Mouse (Mus musculus) intestine, embryonic 14.5 days (tissue): ENCODE results near the gene Mcf2l. TPM values are rescaled to one million over a fixed set of nuclear protein-coding genes. Genes with fewer than 3 reads are reported as not detected.

Experiments
- ATAC-seq: fragments of 200-750 bp; cut with Nextera tagmentation; replicated peaks from 2 replicates; pipeline ENCODE4 v1.8.0; 2017; ENCODE audit warnings: low read depth, moderate number of reproducible peaks, moderate TSS enrichment, moderate library complexity; ENCODE audit not compliant: low FRiP score, low TSS enrichment
- DNase-seq: peaks from one replicate; pipeline ENCODE4 v3.0.0-alpha.2; 2018; ENCODE audit warnings: low spot score
- H3K27ac ChIP-seq: fragments of 300-500 bp; sonication (generic); 2 replicates; pipeline ENCODE4 v1.5.1; 2014; ENCODE audit warnings: low read depth, mild to moderate bottlenecking, control low read depth
- H3K27me3 ChIP-seq: fragments of 300-500 bp; sonication (generic); replicated peaks from 2 replicates; pipeline ENCODE4 v1.6.1; 2014; ENCODE audit warnings: low read length, control low read depth; ENCODE audit not compliant: control insufficient read depth, insufficient read depth
- H3K36me3 ChIP-seq: fragments of 300-500 bp; sonication (generic); 2 replicates; pipeline ENCODE4 v1.6.1; 2014; ENCODE audit warnings: low read length, control low read depth; ENCODE audit not compliant: control insufficient read depth, insufficient read depth
- H3K4me1 ChIP-seq: fragments of 300-500 bp; sonication (generic); replicated peaks from 2 replicates; pipeline ENCODE4 v1.6.1; 2014; ENCODE audit warnings: low read length, control low read depth, mixed read lengths; ENCODE audit not compliant: control insufficient read depth, insufficient read depth
- H3K4me2 ChIP-seq: fragments of 300-500 bp; sonication (generic); 2 replicates; pipeline ENCODE4 v1.6.1; 2014; ENCODE audit warnings: low read length
- H3K4me3 ChIP-seq: fragments of 300-500 bp; sonication (generic); 2 replicates; pipeline ENCODE4 v1.5.1; 2014; ENCODE audit warnings: low read depth, low read length, control low read depth, mixed read lengths
- H3K9ac ChIP-seq: fragments of 300-500 bp; sonication (generic); 2 replicates; pipeline ENCODE4 v1.6.1; 2014; ENCODE audit warnings: mild to moderate bottlenecking, low read length
- H3K9me3 ChIP-seq: fragments of 300-500 bp; sonication (generic); 2 replicates; pipeline ENCODE4 v1.6.1; 2016; ENCODE audit warnings: low read length, control low read depth; ENCODE audit not compliant: control insufficient read depth
- WGBS: fragments of 180-500 bp; shearing (Covaris S2); extraction: QIAGEN DNeasy Blood & Tissue Kit; methylation state at CpG from one replicate; pipeline ENCODE4 v1.1.7; 2014; 5-methylcytosine and 5-hydroxymethylcytosine counted together
- polyA plus RNA-seq: library from polyadenylated mRNA; unstranded; fragments of >200 nt; fragmentation: Nextera tagmentation; extraction: Ambion mirVana; gene quantifications from 2 replicates; pipeline ENCODE4 v1.2.1, GENCODE M21; 2014

Gene Mcf2l
- polyA plus RNA-seq, 1 experiment from 2014 or later: 17.4 TPM

DNA sequence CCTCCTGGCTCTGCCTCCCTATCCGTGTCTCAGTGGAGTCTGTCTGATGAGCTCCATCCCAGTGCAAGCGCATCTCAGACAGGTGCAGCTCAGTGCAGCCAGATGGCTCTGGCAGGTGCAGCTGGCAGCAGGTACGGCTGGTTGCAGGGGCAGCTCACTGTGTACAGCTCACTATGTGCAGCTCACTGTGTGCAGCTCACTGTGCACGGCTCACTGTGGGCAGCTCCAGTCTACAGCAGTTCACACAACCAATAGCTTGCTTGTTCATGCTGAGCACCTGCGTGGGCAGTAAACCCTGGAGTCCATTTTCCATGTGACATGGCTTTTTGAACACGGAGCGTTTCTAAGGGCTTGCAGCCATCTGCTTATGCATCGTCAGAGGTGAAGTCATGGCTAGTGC, 54.4 kb downstream of the Mcf2l start:
- Histone ChIP-seq H3K27me3 (no peaks in the 10 kb centered on the region), H3K27ac (no peak overlapping the region), H3K4me2 (no peak overlapping the region), H3K9me3 (no peaks in the 10 kb centered on the region), H3K4me3 (no peak overlapping the region), H3K36me3 (no peaks in the 10 kb centered on the region), H3K4me1 (peaks cover 12% of the 10 kb centered on the region; the same call in 1 of the 2 replicates), H3K9ac (no peak overlapping the region)
- ATAC-seq (no peak), DNase-seq (no peak)
- 86% methylated on average over 8 of the region's 8 CpGs for WGBS

DNA sequence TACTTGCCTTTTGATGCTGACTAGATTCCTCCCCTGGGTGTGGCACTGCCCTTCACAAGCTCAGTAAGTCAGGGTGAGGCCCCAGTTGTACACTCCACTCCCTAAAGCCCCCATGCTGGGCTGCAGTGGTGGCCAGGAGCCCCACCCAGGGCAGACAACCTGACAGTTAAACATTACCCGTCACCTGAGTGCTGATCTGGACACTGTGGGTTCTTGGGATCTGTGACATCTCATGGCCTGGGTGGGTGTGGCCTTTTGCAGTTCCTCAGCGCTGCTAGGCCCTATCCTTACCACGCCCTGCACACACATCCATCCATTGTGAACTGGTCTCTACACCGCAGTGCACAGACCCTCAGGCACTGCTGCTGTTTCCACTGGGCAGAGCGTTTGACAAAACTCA, 55.3 kb downstream of the Mcf2l start:
- H3K27me3 ChIP-seq: no peaks in the 10 kb centered on the region
- no peak overlapping the region for H3K9ac ChIP-seq
- peaks cover 14% of the 10 kb centered on the region for H3K4me1 ChIP-seq
- no peaks in the 10 kb centered on the region for H3K9me3 ChIP-seq
- no peak for DNase-seq
- WGBS: 70% methylated on average over 5 of the region's 5 CpGs
- H3K4me2 ChIP-seq: no peak overlapping the region
- H3K27ac ChIP-seq: no peak overlapping the region
- H3K36me3 ChIP-seq: no peaks in the 10 kb centered on the region
- peak; percentile 47 for ATAC-seq
- H3K4me3 ChIP-seq: no peak overlapping the region

DNA sequence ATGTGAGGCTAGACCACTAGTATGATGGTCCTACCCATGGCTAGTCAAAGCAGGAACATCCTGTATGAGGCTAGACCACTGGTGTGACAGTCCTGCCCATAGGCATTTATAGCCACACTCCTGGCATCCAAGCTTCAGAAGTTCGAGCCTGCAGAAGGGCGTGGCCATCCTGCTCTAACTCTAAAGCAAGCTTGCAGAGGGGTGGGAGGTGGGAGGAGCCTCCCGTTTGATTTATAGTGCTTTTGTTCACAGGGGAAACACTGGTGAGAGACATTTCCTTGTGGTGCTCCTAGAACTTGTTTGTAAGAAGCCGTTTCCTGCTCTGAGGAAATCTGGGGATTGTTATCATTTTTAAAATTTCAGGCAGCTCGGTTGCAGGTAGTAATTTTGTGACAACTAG, 56.7 kb downstream of the Mcf2l start:
- Histone ChIP-seq H3K9ac (no peak overlapping the region; the same call in 1 of the 2 replicates), H3K4me3 (no peak overlapping the region), H3K36me3 (no peaks in the 10 kb centered on the region), H3K27ac (peak overlapping the region; percentile 85), H3K4me2 (peak overlapping the region; percentile 32), H3K27me3 (no peaks in the 10 kb centered on the region), H3K9me3 (no peaks in the 10 kb centered on the region), H3K4me1 (peaks cover 19% of the 10 kb centered on the region)
- DNase-seq (no peak), ATAC-seq (no peak)
- 17% methylated on average over 5 of the region's 5 CpGs for WGBS

DNA sequence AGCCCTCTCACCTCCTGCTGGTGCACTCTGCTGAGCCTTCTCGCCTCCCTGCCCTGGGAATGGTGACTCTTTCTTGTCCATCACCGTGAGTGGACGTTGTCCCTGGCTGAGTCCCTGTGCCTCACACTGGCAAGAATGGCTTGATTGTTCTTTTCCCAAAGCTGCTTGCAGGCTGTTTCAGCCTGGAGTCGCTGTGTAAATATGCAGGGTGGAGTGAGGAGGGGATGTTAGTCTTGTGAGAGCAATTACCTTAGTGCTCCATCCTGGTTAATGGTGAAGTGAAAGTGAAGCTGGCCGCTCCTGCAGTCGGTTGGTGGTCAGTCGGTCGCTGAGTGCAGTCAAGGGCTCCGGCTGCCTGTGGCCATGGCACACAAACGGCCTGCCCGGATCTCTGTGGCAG, 57.8 kb downstream of the Mcf2l start:
- Histone ChIP-seq H3K4me2 (peak overlapping the region; percentile 32; the same call in 1 of the 2 replicates), H3K27me3 (no peaks in the 10 kb centered on the region), H3K4me1 (peaks cover 18% of the 10 kb centered on the region), H3K9ac (no peak overlapping the region), H3K27ac (peak overlapping the region; percentile 85), H3K9me3 (no peaks in the 10 kb centered on the region), H3K36me3 (no peaks in the 10 kb centered on the region), H3K4me3 (no peak overlapping the region)
- peak; percentile 24 for ATAC-seq
- no peak for DNase-seq
- 51% methylated on average over 11 of the region's 11 CpGs for WGBS

DNA sequence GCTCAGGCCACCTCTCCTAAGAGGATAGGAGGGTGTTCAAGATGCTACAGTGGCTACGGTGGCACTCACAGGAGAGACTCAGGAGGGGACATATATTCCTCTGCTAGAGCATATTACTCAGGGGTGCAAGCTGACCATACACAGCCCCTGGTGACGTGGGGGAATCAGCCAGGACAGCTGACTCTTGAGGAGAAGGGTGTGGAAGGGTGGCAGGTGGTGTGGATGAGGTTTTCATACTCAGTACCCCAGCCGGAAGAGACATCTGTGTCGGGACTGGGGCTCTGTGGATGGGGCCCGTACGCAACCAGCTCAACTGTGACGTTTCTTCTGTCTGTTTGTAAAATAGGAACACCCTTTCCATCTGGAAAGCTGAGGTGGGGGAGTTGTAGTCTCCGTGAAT, 58.9 kb downstream of the Mcf2l start:
- no peak overlapping the region for H3K9ac ChIP-seq
- no peaks in the 10 kb centered on the region for H3K9me3 ChIP-seq
- ATAC-seq (no peak), DNase-seq (no peak)
- no peaks in the 10 kb centered on the region for H3K36me3 ChIP-seq
- 84% methylated on average over 8 of the region's 8 CpGs for WGBS
- peaks cover 18% of the 10 kb centered on the region for H3K4me1 ChIP-seq
- H3K4me3 ChIP-seq: no peak overlapping the region
- no peak overlapping the region for H3K4me2 ChIP-seq
- H3K27ac ChIP-seq: no peak overlapping the region
- no peaks in the 10 kb centered on the region for H3K27me3 ChIP-seq

DNA sequence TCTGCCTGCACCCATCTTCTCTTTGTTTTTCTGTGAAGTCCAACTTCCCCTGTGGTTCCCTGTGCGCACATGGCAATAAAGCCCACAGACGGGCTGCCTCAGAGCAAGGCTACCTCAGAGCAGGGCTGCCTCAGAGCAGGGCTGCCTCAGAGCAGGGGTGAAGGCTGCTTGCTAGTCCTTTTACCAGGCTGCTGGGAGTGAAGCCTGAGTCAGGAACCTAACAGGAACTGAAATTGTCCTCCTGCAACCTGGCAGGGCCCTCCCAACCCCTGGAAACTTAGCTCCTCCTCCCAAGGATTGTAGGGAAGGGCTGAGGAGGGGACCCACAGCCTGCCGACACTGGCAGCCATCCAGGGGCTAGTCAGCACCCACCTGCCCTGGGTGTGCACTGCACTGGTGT, 60.2 kb downstream of the Mcf2l start:
- Histone ChIP-seq H3K4me1 (peaks cover 18% of the 10 kb centered on the region), H3K27me3 (no peaks in the 10 kb centered on the region), H3K9ac (no peak overlapping the region), H3K36me3 (no peaks in the 10 kb centered on the region), H3K27ac (no peak overlapping the region), H3K4me2 (no peak overlapping the region), H3K9me3 (no peaks in the 10 kb centered on the region), H3K4me3 (no peak overlapping the region)
- DNase-seq: no peak
- WGBS: 36% methylated on average over 3 of the region's 3 CpGs
- ATAC-seq: no peak

DNA sequence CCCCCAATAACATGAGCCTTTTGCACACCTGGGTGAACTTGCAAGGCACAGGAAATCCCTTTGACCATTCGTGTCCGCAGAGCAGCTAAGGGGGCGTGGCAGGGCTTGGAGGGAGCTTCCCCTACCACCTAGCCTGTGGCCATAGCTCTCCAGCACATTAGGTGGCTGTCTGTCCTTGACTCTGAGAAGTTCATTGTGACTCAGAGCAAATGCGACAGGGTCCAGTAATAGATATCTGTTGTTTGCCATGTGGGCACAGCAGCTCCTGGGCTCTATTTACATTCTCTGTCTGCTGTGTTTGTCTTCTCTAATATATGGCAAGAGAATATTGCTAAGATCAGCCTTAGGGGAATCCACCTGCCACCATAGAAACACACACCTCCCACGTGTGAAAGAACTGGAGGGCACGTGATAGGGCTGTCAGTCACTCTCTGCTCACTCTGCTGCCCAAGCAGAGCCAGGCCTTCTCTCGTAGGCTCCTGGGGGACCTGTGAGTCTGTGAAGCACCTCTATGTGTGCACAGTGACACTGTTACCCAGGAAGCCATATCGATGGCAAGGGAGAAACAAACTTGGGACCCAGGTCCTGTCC, 60.9 kb downstream of the Mcf2l start:
- H3K27me3 ChIP-seq: no peaks in the 10 kb centered on the region
- H3K9me3 ChIP-seq: no peaks in the 10 kb centered on the region
- H3K4me3 ChIP-seq: no peak overlapping the region
- no peak overlapping the region for H3K27ac ChIP-seq
- peaks cover 18% of the 10 kb centered on the region for H3K4me1 ChIP-seq
- ATAC-seq (no peak), DNase-seq (no peak)
- 47% methylated on average over 8 of the region's 8 CpGs for WGBS
- no peaks in the 10 kb centered on the region for H3K36me3 ChIP-seq
- H3K9ac ChIP-seq: no peak overlapping the region
- H3K4me2 ChIP-seq: no peak overlapping the region

DNA sequence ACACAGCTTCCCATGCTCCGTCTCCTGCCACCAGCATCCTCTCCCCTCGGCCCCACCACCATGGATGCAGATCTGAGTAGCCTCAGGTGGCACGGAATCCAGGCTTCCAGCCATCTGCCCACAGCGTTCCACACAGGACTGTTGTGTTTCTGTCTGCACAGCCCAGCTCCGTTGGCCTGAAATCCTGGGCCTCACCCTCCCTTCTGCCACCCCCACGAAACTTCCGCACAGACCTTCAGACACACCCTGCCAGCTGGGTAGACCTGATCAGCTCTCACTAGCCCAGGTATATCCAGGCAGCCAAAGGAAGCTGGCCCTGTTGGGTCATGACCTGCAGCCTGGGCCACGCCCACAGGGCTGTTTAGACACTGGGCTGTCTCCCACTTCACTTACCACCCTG, 66.9 kb downstream of the Mcf2l start:
- no peak overlapping the region for H3K9ac ChIP-seq
- no peaks in the 10 kb centered on the region for H3K36me3 ChIP-seq
- DNase-seq (no peak), ATAC-seq (peak; percentile 45)
- no peak overlapping the region for H3K4me2 ChIP-seq
- no peaks in the 10 kb centered on the region for H3K27me3 ChIP-seq
- H3K9me3 ChIP-seq: no peaks in the 10 kb centered on the region
- 69% methylated on average over 8 of the region's 8 CpGs for WGBS
- H3K4me1 ChIP-seq: peaks cover 11% of the 10 kb centered on the region
- no peak overlapping the region for H3K27ac ChIP-seq
- no peak overlapping the region for H3K4me3 ChIP-seq

DNA sequence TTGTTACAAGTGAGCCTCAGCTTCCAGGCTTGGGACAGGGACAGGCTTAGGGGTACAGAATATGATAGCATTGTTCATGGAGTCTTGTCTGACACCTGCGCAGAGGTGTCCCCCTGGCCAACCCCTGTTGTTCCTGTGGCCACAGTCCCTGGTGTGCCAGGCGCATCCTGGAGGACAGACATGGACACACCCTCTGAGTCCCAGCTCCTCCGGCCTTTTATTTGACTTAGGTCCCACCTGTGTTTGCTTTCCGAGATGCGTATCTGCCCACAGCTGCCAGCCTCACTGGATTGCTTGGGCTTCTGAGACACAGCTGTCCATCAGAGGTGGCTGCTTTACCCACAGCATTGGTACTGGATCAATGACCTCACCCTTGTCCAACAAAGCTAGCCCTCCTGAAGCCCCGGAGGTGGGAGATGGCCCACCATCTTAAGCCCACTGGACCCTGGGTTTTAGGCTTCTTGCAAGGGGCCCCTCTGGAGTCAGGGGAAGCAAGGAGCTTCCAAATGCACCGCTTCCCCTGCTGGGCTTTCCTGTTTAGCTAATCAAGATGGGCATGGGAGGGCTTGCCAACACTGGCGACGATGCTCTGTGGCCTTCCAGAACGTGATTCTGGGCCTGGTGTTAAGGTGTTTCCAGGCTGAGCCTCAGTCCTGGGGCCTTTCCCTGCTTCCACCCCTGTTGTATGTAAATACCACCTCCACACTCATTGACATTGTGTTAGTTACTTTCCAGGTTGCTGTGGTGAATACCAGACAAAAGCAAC, 67.7 kb downstream of the Mcf2l start:
- 63% methylated on average over 10 of the region's 10 CpGs for WGBS
- Histone ChIP-seq H3K27ac (no peak overlapping the region), H3K9ac (no peak overlapping the region), H3K36me3 (no peaks in the 10 kb centered on the region), H3K4me2 (no peak overlapping the region), H3K4me1 (peaks cover 11% of the 10 kb centered on the region), H3K4me3 (no peak overlapping the region), H3K27me3 (no peaks in the 10 kb centered on the region), H3K9me3 (no peaks in the 10 kb centered on the region)
- DNase-seq: no peak
- no peak; the same call in 1 of the 2 replicates for ATAC-seq
